Mouse (Mus musculus) MEL (cell line): ENCODE measurements at regions not wholly inside any gene's neighbourhood (a gene's known extent, or its start where the extent isn't known, plus 50 kb on each side); places are given as distances from the start of the nearest gene placed in this dataset.

Experiments
- DNase-seq: peaks from one replicate; pipeline ENCODE4 v3.0.0; 2011; ENCODE audit warnings: low read depth, low spot score
- H3K27ac ChIP-seq: 2 replicates; pipeline ENCODE4 v1.5.1; 2012; ENCODE audit warnings: low read depth, mild to moderate bottlenecking, control low read depth, low read length, moderate library complexity; ENCODE audit not compliant: control insufficient read depth
- H3K27me3 ChIP-seq, 2 experiments: fragments of 150-350 bp in 1 of 2; sonication (generic) in 1 of 2; 2 replicates each; pipeline ENCODE4 v1.6.1; 2012; ENCODE audit warnings: low read length in 2 of 2, mild to moderate bottlenecking in 2 of 2, improper control_type of control experiment in 1 of 2, moderate library complexity in 1 of 2; ENCODE audit not compliant: insufficient read depth in 2 of 2, control insufficient read depth in 1 of 2
- H3K36me3 ChIP-seq, 2 experiments: 2 replicates each; pipeline ENCODE4 v1.6.1; 2012 to 2014; ENCODE audit warnings: low read length in 2 of 2, improper control_type of control experiment in 1 of 2, inconsistent platforms in 1 of 2, mild to moderate bottlenecking in 1 of 2; ENCODE audit not compliant: insufficient read depth in 2 of 2, control insufficient read depth in 1 of 2
- H3K4me1 ChIP-seq, 2 experiments: fragments of 150-350 bp in 1 of 2; sonication (generic) in 1 of 2; 2 replicates each; pipeline ENCODE4 v1.6.1; 2012; ENCODE audit warnings: low read length in 2 of 2, improper control_type of control experiment in 1 of 2, mild to moderate bottlenecking in 1 of 2; ENCODE audit not compliant: insufficient read depth in 2 of 2, control insufficient read depth in 1 of 2
- H3K4me3 ChIP-seq, 2 experiments: fragments of 150-350 bp in 1 of 2; sonication (generic) in 1 of 2; 2 replicates each; pipeline ENCODE4 v1.5.1; 2012; ENCODE audit warnings: low read depth in 2 of 2, low read length in 2 of 2, mild to moderate bottlenecking in 2 of 2, moderate library complexity in 2 of 2, control low read depth in 1 of 2, improper control_type of control experiment in 1 of 2; ENCODE audit not compliant: control insufficient read depth in 1 of 2, insufficient read depth in 1 of 2
- H3K79me2 ChIP-seq: 2 replicates; pipeline ENCODE4 v1.6.1; 2012; ENCODE audit warnings: mild to moderate bottlenecking, low read length, moderate library complexity; ENCODE audit not compliant: control insufficient read depth, poor library complexity, insufficient read depth
- H3K9ac ChIP-seq: 2 replicates; pipeline ENCODE4 v1.6.1; 2012; ENCODE audit warnings: low read depth, mild to moderate bottlenecking, control low read depth, low read length, moderate library complexity; ENCODE audit not compliant: control insufficient read depth, poor library complexity, severe bottlenecking
- H3K9me3 ChIP-seq: fragments of 150-350 bp; sonication (generic); replicated peaks from 2 replicates; pipeline ENCODE4 v1.6.1; 2012; ENCODE audit warnings: mild to moderate bottlenecking, low read length, improper control_type of control experiment, moderate library complexity; ENCODE audit not compliant: insufficient read depth
- BHLHE40 ChIP-seq: IDR thresholded peaks from 2 replicates; pipeline ENCODE4 v1.6.1; 2012; ENCODE audit warnings: low read depth, mild to moderate bottlenecking, inconsistent platforms, low read length, improper control_type of control experiment, borderline replicate concordance
- CHD1 ChIP-seq: IDR thresholded peaks from 2 replicates; pipeline ENCODE4 v1.6.1; 2012; ENCODE audit warnings: low read depth, mild to moderate bottlenecking, inconsistent platforms, low read length, improper control_type of control experiment
- CTCF ChIP-seq, 3 experiments: IDR thresholded peaks in 2 of 3; conservative IDR thresholded peaks in 1 of 3; 2 replicates each; pipeline ENCODE4 v1.5.1; 2011 to 2012; ENCODE audit warnings: low read length in 3 of 3, low read depth in 2 of 3, mild to moderate bottlenecking in 2 of 3, improper control_type of control experiment in 1 of 3, inconsistent platforms in 1 of 3, mixed read lengths in 1 of 3, moderate library complexity in 1 of 3; ENCODE audit not compliant: control insufficient read depth in 1 of 3, insufficient read depth in 1 of 3, poor library complexity in 1 of 3, severe bottlenecking in 1 of 3
- E2F4 ChIP-seq: IDR thresholded peaks from 2 replicates; pipeline ENCODE4 v1.6.1; 2011; ENCODE audit warnings: low read depth, low read length, improper control_type of control experiment, borderline replicate concordance
- ELF1 ChIP-seq: IDR thresholded peaks from 2 replicates; pipeline ENCODE4 v1.6.1; 2014; ENCODE audit warnings: low read depth, mild to moderate bottlenecking, inconsistent platforms, low read length, improper control_type of control experiment, moderate library complexity
- EP300 ChIP-seq, 2 experiments: IDR thresholded peaks; 2 replicates each; pipeline ENCODE4 v1.6.1; 2011; ENCODE audit warnings: improper control_type of control experiment in 2 of 2, low read length in 2 of 2, low read depth in 1 of 2, mild to moderate bottlenecking in 1 of 2
- ETS1 ChIP-seq: IDR thresholded peaks from 2 replicates; pipeline ENCODE4 v1.6.1; 2012; ENCODE audit warnings: low read depth, mild to moderate bottlenecking, inconsistent platforms, low read length, improper control_type of control experiment, moderate library complexity
- GATA1 ChIP-seq: IDR thresholded peaks from 2 replicates; pipeline ENCODE4 v1.6.1; 2011; ENCODE audit warnings: low read depth, low read length, improper control_type of control experiment
- JUND ChIP-seq: IDR thresholded peaks from 2 replicates; pipeline ENCODE4 v1.6.1; 2011; ENCODE audit warnings: low read depth, mild to moderate bottlenecking, improper control_type of control experiment, low read length
- NELFE ChIP-seq: IDR thresholded peaks from 2 replicates; pipeline ENCODE4 v1.6.1; 2011; ENCODE audit warnings: low read depth, low read length, improper control_type of control experiment
- NRF1 ChIP-seq: IDR thresholded peaks from 2 replicates; pipeline ENCODE4 v1.6.1; 2014; ENCODE audit warnings: low read depth, mild to moderate bottlenecking, inconsistent platforms, low read length, improper control_type of control experiment, moderate library complexity; ENCODE audit not compliant: poor library complexity, insufficient read depth, severe bottlenecking
- POLR2AphosphoS2 ChIP-seq: IDR thresholded peaks from 2 replicates; pipeline ENCODE4 v1.6.1; 2011; ENCODE audit warnings: low read length, improper control_type of control experiment
- POLR2AphosphoS5 ChIP-seq: IDR thresholded peaks from 2 replicates; pipeline ENCODE4 v1.6.1; 2012; ENCODE audit warnings: low read depth, borderline replicate concordance, mild to moderate bottlenecking, inconsistent platforms, low read length, moderate library complexity, mixed read lengths
- RAD21 ChIP-seq: IDR thresholded peaks from 2 replicates; pipeline ENCODE4 v1.6.1; 2011; ENCODE audit warnings: mild to moderate bottlenecking, low read depth, low read length, improper control_type of control experiment
- SIN3A ChIP-seq: IDR thresholded peaks from 2 replicates; pipeline ENCODE4 v1.6.1; 2012; ENCODE audit warnings: low read length, improper control_type of control experiment, inconsistent platforms
- TAL1 ChIP-seq: IDR thresholded peaks from 2 replicates; pipeline ENCODE4 v1.6.1; 2012; ENCODE audit warnings: mild to moderate bottlenecking, inconsistent platforms, low read length, moderate library complexity, mixed read lengths
- USF1 ChIP-seq: IDR thresholded peaks from 2 replicates; pipeline ENCODE4 v1.6.1; 2014; ENCODE audit warnings: low read depth, mild to moderate bottlenecking, inconsistent platforms, low read length, improper control_type of control experiment, moderate library complexity
- USF2 ChIP-seq, 2 experiments: IDR thresholded peaks; 2 replicates each; pipeline ENCODE4 v1.6.1; 2011 to 2012; ENCODE audit warnings: improper control_type of control experiment in 2 of 2, low read length in 2 of 2, borderline replicate concordance in 1 of 2, inconsistent platforms in 1 of 2, low read depth in 1 of 2, mild to moderate bottlenecking in 1 of 2; ENCODE audit not compliant: insufficient read depth in 1 of 2
- ZNF384 ChIP-seq: IDR thresholded peaks from 2 replicates; pipeline ENCODE4 v1.6.1; 2012; ENCODE audit warnings: low read depth, mild to moderate bottlenecking, inconsistent platforms, low read length, improper control_type of control experiment

DNA sequence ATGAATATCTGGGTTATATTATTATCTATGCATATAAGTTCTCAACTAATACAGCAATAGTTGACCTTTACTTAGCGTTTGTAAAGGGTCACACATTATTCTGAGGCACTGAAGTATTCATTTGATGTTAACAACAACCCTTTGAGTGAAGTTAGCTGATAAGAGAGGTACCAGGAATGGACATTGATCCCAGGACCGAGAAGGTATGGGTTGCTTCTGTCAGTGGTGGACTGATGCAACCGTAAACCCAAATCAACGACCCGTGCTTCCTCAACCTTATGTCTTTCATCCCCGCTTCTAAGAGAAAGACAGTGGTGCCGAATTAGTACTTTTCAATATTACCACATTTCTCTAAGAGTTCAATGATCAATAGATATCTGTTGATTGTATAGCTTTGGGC lies 51.3 kb upstream of the Commd8 start:
- no peak overlapping the region for H3K4me3 ChIP-seq
- no peak overlapping the region for H3K9ac ChIP-seq
- DNase-seq = no peak
- peaks cover 0 to 5% of the 10 kb centered on the region in 2 experiments; a peak in 2 of 4 replicates for H3K4me1 ChIP-seq
- H3K79me2 ChIP-seq = no peaks in the 10 kb centered on the region; the same call in 1 of the 2 replicates
- H3K9me3 ChIP-seq = no peaks in the 10 kb centered on the region
- H3K27ac ChIP-seq = no peak overlapping the region
- peaks cover 0 to under 1% of the 10 kb centered on the region in 2 experiments; a peak in 1 of 4 replicates for H3K36me3 ChIP-seq
- no peaks in the 10 kb centered on the region for H3K27me3 ChIP-seq
- no peak for TF ChIP-seq SIN3A
- no peak for TF ChIP-seq USF1
- no peak for TF ChIP-seq ELF1
- no peak for TF ChIP-seq ETS1
- no peak for TF ChIP-seq NRF1
- no peak for TF ChIP-seq POLR2AphosphoS2
- no peak for TF ChIP-seq NELFE
- no peak for TF ChIP-seq JUND
- no peak for TF ChIP-seq CTCF (IDR thresholded peaks at IDR 0.05 in 2 of 3, conservative IDR thresholded peaks at IDR 0.05 in 1 of 3; ENCODE audit: control insufficient read depth in 1 of 3, insufficient read depth in 1 of 3, low read depth in 2 of 3, low read length in 3 of 3, poor library complexity in 1 of 3, severe bottlenecking in 1 of 3)
- no peak for TF ChIP-seq GATA1
- no peak for TF ChIP-seq ZNF384
- no peak for TF ChIP-seq CHD1
- no peak for TF ChIP-seq POLR2AphosphoS5
- no peak for TF ChIP-seq E2F4
- no peak for TF ChIP-seq BHLHE40
- TF ChIP-seq RAD21 = no peak
- no peak for TF ChIP-seq EP300 (IDR thresholded peaks at IDR 0.05; ENCODE audit: low read depth in 1 of 2, low read length in 2 of 2)
- no peak for TF ChIP-seq USF2 (IDR thresholded peaks at IDR 0.05; ENCODE audit: borderline replicate concordance in 1 of 2, insufficient read depth in 1 of 2, low read depth in 1 of 2, low read length in 2 of 2)
- no peak for TF ChIP-seq TAL1
